Mouse (Mus musculus): ENCODE measurements at regions not wholly inside any gene's neighbourhood (a gene's known extent, or its start where the extent isn't known, plus 50 kb on each side); places are given as distances from the start of the nearest gene placed in this dataset.

DNA sequence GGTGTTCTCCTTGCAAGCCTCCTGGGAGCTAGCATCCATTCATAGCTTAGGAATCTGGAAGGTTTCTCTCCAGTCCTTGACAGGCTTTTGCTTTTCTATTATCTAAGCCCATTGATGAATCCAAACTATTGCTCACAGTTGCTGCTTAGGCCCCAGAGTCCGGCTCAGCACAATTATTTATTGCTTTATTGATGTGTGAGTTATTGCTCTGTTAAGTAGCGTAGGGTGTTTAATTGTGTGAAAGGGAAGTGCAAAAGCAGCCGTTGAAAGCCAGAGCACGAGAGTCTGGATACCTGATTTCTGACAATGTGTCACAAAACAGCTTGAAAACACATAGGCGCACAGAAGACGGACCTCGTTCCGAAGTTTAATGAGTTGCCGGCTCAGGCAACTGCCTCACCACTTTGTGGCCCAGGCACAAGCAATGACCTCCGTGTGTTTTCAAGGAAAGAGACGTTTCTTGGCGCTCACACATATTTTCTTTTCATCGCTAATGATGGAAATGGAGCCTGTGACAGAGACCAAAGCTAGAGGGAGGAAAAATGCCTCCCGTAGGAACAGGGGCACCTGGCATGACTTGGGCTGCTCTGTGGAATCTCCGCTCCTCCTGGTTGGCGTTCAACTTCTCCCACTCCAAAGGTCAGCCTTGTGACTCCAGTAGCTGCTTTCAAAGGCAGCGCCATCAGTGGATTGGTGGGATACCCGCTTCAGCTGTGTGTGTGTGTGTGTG, 66.6 kb upstream of the Arid5b start:
- H3K9me3 ChIP-seq (ENCODE audit: low read length): peaks cover 8% of the 10 kb centered on the region; the same call in 1 of the 2 replicates
- H3K9ac ChIP-seq (replicated peaks; ENCODE audit: low read length, poor library complexity, severe bottlenecking): no peak overlapping the region
- no peaks in the 10 kb centered on the region for H3K4me1 ChIP-seq (ENCODE audit: insufficient read depth, low read length)
- no peak overlapping the region for H3K27ac ChIP-seq (ENCODE audit: low read depth, low read length)
- no peaks in the 10 kb centered on the region for H3K27me3 ChIP-seq (ENCODE audit: insufficient read depth, low read length)
- H3K4me3 ChIP-seq (ENCODE audit: low read depth, low read length): no peak overlapping the region
- H3K4me2 ChIP-seq (ENCODE audit: low read depth, low read length, poor library complexity, severe bottlenecking): no peak overlapping the region
- H3K36me3 ChIP-seq (ENCODE audit: insufficient read depth, low read length): no peaks in the 10 kb centered on the region
- no peak for DNase-seq (ENCODE audit: low spot score)
- WGBS: 86% methylated on average over 18 of the region's 18 CpGs
- no peak for ATAC-seq (ENCODE audit: low FRiP score)
- TF ChIP-seq CTCF (IDR thresholded peaks at IDR 0.05): no peak

- no peaks in the 10 kb centered on the region for H3K27me3 ChIP-seq (ENCODE audit: insufficient read depth, low read length)
- TF ChIP-seq CTCF (IDR thresholded peaks at IDR 0.05): no peak
- no peak overlapping the region for H3K4me3 ChIP-seq (ENCODE audit: low read depth, low read length)
- ATAC-seq (ENCODE audit: low FRiP score) (no peak), DNase-seq (ENCODE audit: low spot score) (no peak)
- no peak overlapping the region for H3K27ac ChIP-seq (ENCODE audit: low read depth, low read length)
- no peaks in the 10 kb centered on the region for H3K4me1 ChIP-seq (ENCODE audit: insufficient read depth, low read length)
- H3K36me3 ChIP-seq (ENCODE audit: insufficient read depth, low read length): no peaks in the 10 kb centered on the region
- no peak overlapping the region for H3K9ac ChIP-seq (replicated peaks; ENCODE audit: low read length, poor library complexity, severe bottlenecking)
- peaks cover 8% of the 10 kb centered on the region; the same call in 1 of the 2 replicates for H3K9me3 ChIP-seq (ENCODE audit: low read length)
- H3K4me2 ChIP-seq (ENCODE audit: low read depth, low read length, poor library complexity, severe bottlenecking): no peak overlapping the region
- 89% methylated on average over 2 of the region's 2 CpGs for WGBS
These were observed 65.7 kb upstream of the Arid5b start for GRCm38 (mm10) chr10:68344211-68344610.

GRCm38 (mm10) chr10:68334054-68334453, 55.5 kb upstream of the Arid5b start:
- DNase-seq (ENCODE audit: low spot score) (no peak), ATAC-seq (ENCODE audit: low FRiP score) (no peak)
- no peak overlapping the region for H3K4me2 ChIP-seq (ENCODE audit: low read depth, low read length, poor library complexity, severe bottlenecking)
- 85% methylated on average over 5 of the region's 5 CpGs for whole genome bisulfite sequencing
- no peaks in the 10 kb centered on the region for H3K9me3 ChIP-seq (ENCODE audit: low read length)
- H3K36me3 ChIP-seq (ENCODE audit: insufficient read depth, low read length): no peaks in the 10 kb centered on the region
- no peak overlapping the region for H3K4me3 ChIP-seq (ENCODE audit: low read depth, low read length)
- no peak overlapping the region for H3K27ac ChIP-seq (ENCODE audit: low read depth, low read length)
- TF ChIP-seq CTCF (IDR thresholded peaks at IDR 0.05): no peak
- H3K9ac ChIP-seq (replicated peaks; ENCODE audit: low read length, poor library complexity, severe bottlenecking): no peak overlapping the region
- no peaks in the 10 kb centered on the region for H3K4me1 ChIP-seq (ENCODE audit: insufficient read depth, low read length)
- no peaks in the 10 kb centered on the region for H3K27me3 ChIP-seq (ENCODE audit: insufficient read depth, low read length)

All from midbrain, postnatal 0 days (tissue).